Mouse (Mus musculus): Measurements from ENCODE around the gene Fbxl18. TPM values are rescaled to one million over a fixed set of nuclear protein-coding genes. Genes with fewer than 3 reads are reported as not detected.

Fbxl18 gene
- total and polyA plus RNA-seq, 3 experiments: 4.6 to 7.4 TPM; not detected in 1

DNA sequence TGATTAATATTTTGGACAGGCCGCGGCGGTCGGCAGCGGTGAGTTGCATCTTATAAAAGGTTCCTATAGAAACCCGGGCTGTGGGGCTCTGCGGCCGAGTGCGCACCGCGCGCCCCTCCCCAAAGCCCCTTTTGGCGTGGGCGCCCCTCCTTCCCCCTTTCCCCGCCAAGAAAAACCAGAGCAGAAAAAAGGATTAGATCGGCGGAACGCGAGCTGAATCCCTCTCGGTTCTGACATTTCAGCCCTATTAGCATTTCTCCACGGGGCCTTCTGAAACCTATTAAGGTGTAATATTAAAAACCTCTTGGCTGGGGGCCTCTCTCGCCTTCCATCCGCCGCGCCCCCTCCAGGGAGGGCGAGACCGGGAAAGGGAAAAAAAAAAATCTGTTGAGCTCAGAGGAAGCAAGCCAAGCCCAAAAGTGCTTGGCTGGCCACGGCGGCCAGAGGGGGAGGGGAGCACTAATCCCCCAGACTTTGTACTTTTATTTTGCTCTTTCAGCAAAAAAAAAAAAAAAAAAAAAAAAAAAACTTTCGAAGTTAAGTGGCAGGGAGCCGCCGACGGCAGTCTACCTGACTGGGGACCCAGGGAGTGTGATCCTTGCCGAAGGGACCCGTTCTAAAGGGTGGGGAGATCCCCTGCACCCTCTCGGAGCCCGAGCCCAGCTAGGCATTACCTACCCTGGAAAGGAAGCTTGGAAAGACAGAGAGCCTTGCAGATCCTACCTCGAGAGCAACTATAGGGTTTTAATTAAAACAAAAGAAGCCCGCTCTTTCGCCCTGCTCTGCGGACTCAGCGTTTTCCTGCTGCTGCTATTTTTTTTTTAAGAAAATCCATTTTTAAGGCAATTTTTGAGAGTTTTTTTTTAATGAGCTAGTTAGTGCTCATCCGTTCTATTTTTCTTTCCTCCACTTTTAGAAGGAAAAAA is 76.5 kb downstream of the Fbxl18 start:
- Histone ChIP-seq H3K9ac (ENCODE audit: control insufficient read depth, low read depth, low read length, poor library complexity, severe bottlenecking) (no peak overlapping the region), H3K4me3 (ENCODE audit: control insufficient read depth in 1 of 2, insufficient read depth in 1 of 2, low read depth in 2 of 2, low read length in 2 of 2) (no peak overlapping the region), H3K27ac (ENCODE audit: control insufficient read depth, low read depth, low read length) (no peak overlapping the region), H3K36me3 (ENCODE audit: control insufficient read depth in 1 of 2, insufficient read depth in 2 of 2, low read length in 2 of 2) (no peaks in the 10 kb centered on the region), H3K79me2 (ENCODE audit: control insufficient read depth, insufficient read depth, low read length, poor library complexity) (no peaks in the 10 kb centered on the region), H3K27me3 (ENCODE audit: control insufficient read depth in 1 of 2, insufficient read depth in 2 of 2, low read length in 2 of 2) (no peaks in the 10 kb centered on the region), H3K9me3 (replicated peaks; ENCODE audit: insufficient read depth, low read length) (no peaks in the 10 kb centered on the region), H3K4me1 (ENCODE audit: control insufficient read depth in 1 of 2, insufficient read depth in 2 of 2, low read length in 2 of 2) (no peaks in the 10 kb centered on the region)
- DNase-seq (ENCODE audit: low read depth, low spot score): no peak
- TF ChIP-seq TCF12 (IDR thresholded peaks at IDR 0.05; ENCODE audit: low read depth, low read length): no peak
- TF ChIP-seq NRF1 (IDR thresholded peaks at IDR 0.05; ENCODE audit: insufficient read depth, low read depth, low read length, poor library complexity, severe bottlenecking): no peak
- no peak for TF ChIP-seq SMC3 (IDR thresholded peaks at IDR 0.05; ENCODE audit: low read depth, low read length)
- no peak for TF ChIP-seq MXI1 (IDR thresholded peaks at IDR 0.05; ENCODE audit: low read depth, low read length)
- TF ChIP-seq RCOR1 (IDR thresholded peaks at IDR 0.05; ENCODE audit: low read depth, low read length): no peak
- TF ChIP-seq POLR2AphosphoS2 (IDR thresholded peaks at IDR 0.05; ENCODE audit: low read length): no peak
- TF ChIP-seq E2F4 (IDR thresholded peaks at IDR 0.05; ENCODE audit: borderline replicate concordance, low read depth, low read length): no peak
- TF ChIP-seq MYC (IDR thresholded peaks at IDR 0.05; ENCODE audit: low read depth, low read length): no peak
- no peak for TF ChIP-seq MEF2A (IDR thresholded peaks at IDR 0.05; ENCODE audit: extremely low read depth, insufficient replicate concordance, low read depth, low read length, poor library complexity, severe bottlenecking)
- no peak for TF ChIP-seq POLR2A (IDR thresholded peaks at IDR 0.05; ENCODE audit: control insufficient read depth in 1 of 2, insufficient read depth in 1 of 2, low read depth in 1 of 2, low read length in 2 of 2, poor library complexity in 1 of 2)

DNA sequence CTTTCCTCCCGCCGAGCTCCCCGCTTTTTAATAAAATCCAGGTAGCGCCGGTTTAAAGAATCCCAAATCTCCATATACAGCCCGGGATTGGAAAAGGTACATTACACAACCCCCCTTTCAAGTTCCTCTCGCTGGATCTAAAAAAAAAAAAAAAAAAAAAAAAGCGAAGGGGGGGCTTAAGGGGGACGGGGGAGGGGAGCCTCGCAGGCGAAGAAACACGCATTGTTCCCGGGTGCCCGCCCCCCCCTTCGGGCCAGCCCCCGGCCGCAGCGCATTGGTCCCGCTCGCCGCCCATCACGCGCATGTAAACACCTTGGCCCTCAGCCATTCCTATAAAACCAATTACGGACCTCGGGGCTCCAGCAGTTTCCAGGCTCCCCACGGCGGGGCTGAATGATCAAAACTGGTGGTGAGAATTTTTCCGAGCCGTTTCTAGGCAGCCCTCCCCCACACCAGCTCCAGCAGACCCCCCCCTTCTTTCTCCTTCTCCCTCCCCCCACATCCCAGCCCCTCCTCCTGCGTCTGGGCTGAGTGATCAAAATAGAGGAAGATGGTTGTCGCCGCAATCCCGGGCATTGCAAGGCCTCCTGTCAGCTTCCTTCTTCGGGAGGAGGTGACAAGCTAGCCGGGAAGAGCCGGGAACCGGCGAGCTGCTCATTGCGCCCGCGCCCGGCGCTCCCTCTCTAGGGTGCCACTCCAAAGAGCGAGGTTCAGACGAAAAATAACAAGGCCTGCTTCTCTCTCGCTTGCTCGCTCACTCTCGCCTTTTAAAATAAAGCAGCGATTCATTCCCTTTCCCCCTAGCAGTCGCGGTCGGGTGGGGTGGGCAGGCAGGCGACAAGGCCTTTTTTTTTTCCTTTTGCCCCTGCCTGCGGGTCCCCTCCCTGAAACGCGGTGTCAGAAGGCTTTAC is 77.4 kb downstream of the Fbxl18 start, which contains the start of gene Tnrc18:
TSS of gene Tnrc18 (minus strand) at position 139 of the 911 bp plus-strand sequence.
- Histone ChIP-seq H3K4me3 (ENCODE audit: control insufficient read depth in 1 of 2, insufficient read depth in 1 of 2, low read depth in 2 of 2, low read length in 2 of 2) (no peak within 1 kb of the TSS), H3K9ac (ENCODE audit: control insufficient read depth, low read depth, low read length, poor library complexity, severe bottlenecking) (no peak within 1 kb of the TSS), H3K36me3 (ENCODE audit: control insufficient read depth in 1 of 2, insufficient read depth in 2 of 2, low read length in 2 of 2) (no peaks in the 10 kb centered on the region), H3K9me3 (replicated peaks; ENCODE audit: insufficient read depth, low read length) (no peaks in the 10 kb centered on the region), H3K79me2 (ENCODE audit: control insufficient read depth, insufficient read depth, low read length, poor library complexity) (no peaks in the 10 kb centered on the region), H3K4me1 (ENCODE audit: control insufficient read depth in 1 of 2, insufficient read depth in 2 of 2, low read length in 2 of 2) (no peaks in the 10 kb centered on the region), H3K27ac (ENCODE audit: control insufficient read depth, low read depth, low read length) (no peak within 1 kb of the TSS), H3K27me3 (ENCODE audit: control insufficient read depth in 1 of 2, insufficient read depth in 2 of 2, low read length in 2 of 2) (no peaks in the 10 kb centered on the region)
- no peak for DNase-seq (ENCODE audit: low read depth, low spot score)
- TF ChIP-seq ZNF384 (IDR thresholded peaks at IDR 0.05; ENCODE audit: low read depth, low read length) (no peak), JUND (IDR thresholded peaks at IDR 0.05; ENCODE audit: low read depth, low read length) (no peak), POLR2AphosphoS5 (IDR thresholded peaks at IDR 0.05; ENCODE audit: borderline replicate concordance, low read depth, low read length) (no peak), E2F4 (IDR thresholded peaks at IDR 0.05; ENCODE audit: borderline replicate concordance, low read depth, low read length) (no peak), GABPA (IDR thresholded peaks at IDR 0.05; ENCODE audit: low read depth, low read length) (no peak), POLR2A (IDR thresholded peaks at IDR 0.05; ENCODE audit: control insufficient read depth in 1 of 2, insufficient read depth in 1 of 2, low read depth in 1 of 2, low read length in 2 of 2, poor library complexity in 1 of 2) (no peak), MXI1 (IDR thresholded peaks at IDR 0.05; ENCODE audit: low read depth, low read length) (no peak), ELF1 (IDR thresholded peaks at IDR 0.05; ENCODE audit: low read depth, low read length) (no peak), CHD2 (IDR thresholded peaks at IDR 0.05; ENCODE audit: low read length) (no peak), USF1 (IDR thresholded peaks at IDR 0.05; ENCODE audit: low read depth, low read length) (no peak), UBTF (IDR thresholded peaks at IDR 0.05; ENCODE audit: borderline replicate concordance, insufficient read depth, low read depth, low read length) (no peak), SIN3A (IDR thresholded peaks at IDR 0.05; ENCODE audit: low read length) (no peak), BHLHE40 (IDR thresholded peaks at IDR 0.05; ENCODE audit: borderline replicate concordance, low read depth, low read length) (no peak), POLR2AphosphoS2 (IDR thresholded peaks at IDR 0.05; ENCODE audit: low read length) (no peak), MAFK (IDR thresholded peaks at IDR 0.05; ENCODE audit: borderline replicate concordance, low read depth, low read length) (no peak), ZMIZ1 (IDR thresholded peaks at IDR 0.05; ENCODE audit: low read depth, low read length) (no peak), ETS1 (IDR thresholded peaks at IDR 0.05; ENCODE audit: low read depth, low read length) (no peak), CHD1 (IDR thresholded peaks at IDR 0.05; ENCODE audit: low read depth, low read length) (no peak), MYC (IDR thresholded peaks at IDR 0.05; ENCODE audit: low read depth, low read length) (no peak), MEF2A (IDR thresholded peaks at IDR 0.05; ENCODE audit: extremely low read depth, insufficient replicate concordance, low read depth, low read length, poor library complexity, severe bottlenecking) (no peak)
